Mouse (Mus musculus) c-Kit-negative CD71-positive TER-119-positive erythroid progenitor cells, embryonic 14.5 days (primary cell): ENCODE results near the gene Ap5z1.

Source experiments
- DNase-seq: peaks from one replicate; pipeline ENCODE4 v3.0.0-alpha.2; 2013; ENCODE audit warnings: low read depth, low spot score

Gene Ap5z1

GRCm38 (mm10) chr5:142473696-142474095, 10.0 kb downstream of the Ap5z1 start:
- DNase-seq = no peak

GRCm38 (mm10) chr5:142475669-142476068, 11.9 kb downstream of the Ap5z1 start:
- no peak for DNase-seq

- no peak for DNase-seq
Measured at GRCm38 (mm10) chr5:142477346-142477745, 13.6 kb downstream of the Ap5z1 start.

- DNase-seq = no peak
Measured at GRCm38 (mm10) chr5:142477866-142478615, 14.3 kb downstream of the Ap5z1 start.

- DNase-seq = peak; percentile 48
Measured at GRCm38 (mm10) chr5:142478829-142479435, 15.2 kb downstream of the Ap5z1 start.

- DNase-seq = peak; percentile 44
Measured at GRCm38 (mm10) chr5:142482512-142482911, 18.8 kb downstream of the Ap5z1 start.

GRCm38 (mm10) chr5:142483581-142483980, 19.8 kb downstream of the Ap5z1 start:
- no peak for DNase-seq

GRCm38 (mm10) chr5:142486654-142487053, 22.9 kb downstream of the Ap5z1 start:
- DNase-seq = no peak

- DNase-seq = no peak
Measured at GRCm38 (mm10) chr5:142489955-142490707, 26.4 kb downstream of the Ap5z1 start.

- DNase-seq = no peak
Measured at GRCm38 (mm10) chr5:142493307-142493706, 29.6 kb downstream of the Ap5z1 start.

- no peak for DNase-seq
Measured at GRCm38 (mm10) chr5:142495321-142496096, 31.8 kb downstream of the Ap5z1 start.

GRCm38 (mm10) chr5:142498964-142499363, 35.2 kb downstream of the Ap5z1 start:
- DNase-seq = no peak

- DNase-seq = no peak
Measured at GRCm38 (mm10) chr5:142500918-142501317, 37.2 kb downstream of the Ap5z1 start.

- peak; percentile 36 for DNase-seq
Measured at GRCm38 (mm10) chr5:142502414-142502813, 38.7 kb downstream of the Ap5z1 start.

- no peak for DNase-seq
Measured at GRCm38 (mm10) chr5:142504175-142504574, 40.4 kb downstream of the Ap5z1 start.

- no peak for DNase-seq
Measured at GRCm38 (mm10) chr5:142505695-142506423, 42.1 kb downstream of the Ap5z1 start.

- DNase-seq = no peak
Measured at GRCm38 (mm10) chr5:142509141-142510060, 45.7 kb downstream of the Ap5z1 start.

GRCm38 (mm10) chr5:142510061-142510414, 46.3 kb downstream of the Ap5z1 start:
- no peak for DNase-seq

- no peak for DNase-seq
Measured at GRCm38 (mm10) chr5:142512112-142512511, 48.4 kb downstream of the Ap5z1 start.

GRCm38 (mm10) chr5:142518973-142519372, 55.2 kb downstream of the Ap5z1 start:
- no peak for DNase-seq
